Comparison of ENCODE assay signal across 15 mouse cellular contexts in the genomic region with DNA sequence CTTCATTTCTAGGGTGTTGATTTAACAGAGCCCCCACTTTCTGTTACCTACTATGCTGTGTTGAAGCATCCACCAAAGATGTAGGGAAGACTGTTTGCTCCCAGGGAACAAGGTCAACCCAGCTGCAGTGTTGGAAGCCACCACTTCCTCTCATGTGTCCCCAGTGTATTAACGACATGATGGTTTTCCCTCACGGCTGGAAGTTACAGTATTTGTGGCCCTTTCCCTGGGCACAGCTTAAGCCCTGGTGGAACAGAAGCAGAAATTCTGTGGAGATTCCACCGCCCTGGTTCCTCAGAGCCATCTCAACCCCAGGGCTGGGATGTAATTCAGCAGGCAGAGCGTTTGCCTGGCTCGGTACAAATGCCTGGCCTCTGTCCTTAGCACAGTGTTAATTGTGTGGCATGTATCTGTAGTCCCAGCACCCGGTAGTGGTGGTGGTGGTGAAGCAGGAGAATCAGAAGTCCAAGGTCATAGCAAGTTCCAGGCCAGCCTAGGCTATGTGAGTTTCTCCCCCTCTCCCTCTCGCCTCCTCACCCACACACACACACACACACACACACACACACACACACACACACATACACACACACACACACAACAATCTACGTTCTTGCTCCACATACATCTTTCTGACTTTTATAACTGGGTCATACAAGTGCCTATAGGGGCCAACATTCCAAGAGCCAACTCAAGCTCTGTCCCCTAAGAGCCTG. TPM values are rescaled to one million over a fixed set of nuclear protein-coding genes. Genes with fewer than 3 reads are reported as not detected.
DNase-seq lines count a peak whose midpoint lies in the region; ATAC-seq and TF ChIP-seq lines count a peak whose summit lies in the region.
"Had no signal": no experiment of that assay in that cellular context is flagged by ENCODE, and none has a peak within 500 bp of the region (broad histone marks: within the 10 kb centered on the region; RNA-seq: fewer than 3 reads in every experiment).

No protein-coding gene starts in this region.

- H3K4me1 ChIP-seq in intestine, postnatal 0 days (replicated peaks; ENCODE audit: control insufficient read depth, insufficient read depth, low read length) = peaks cover 16% of the 10 kb centered on the region
- H3K4me1 ChIP-seq in liver, postnatal 0 days (ENCODE audit: insufficient read depth) = 0 out of 2 replicates have a peak, but pooled peaks cover 4% of the 10 kb centered on the region
- H3K4me1 ChIP-seq in midbrain, embryonic 10.5 days = peaks cover 15% of the 10 kb centered on the region; the same call in 1 of the 2 replicates
- H3K4me1 ChIP-seq: forebrain, embryonic 15.5 days had no signal

- ATAC-seq in intestine, postnatal 0 days = no peak
- ATAC-seq in liver, postnatal 0 days = no peak; the same call in 1 of the 2 replicates
- ATAC-seq in megakaryocyte, adult 5-6 weeks (ENCODE audit: poor library complexity, severe bottlenecking) = no peak
- ATAC-seq: forebrain, embryonic 15.5 days had no signal

- peak overlapping the region; percentile 90 for H3K27ac ChIP-seq in intestine, postnatal 0 days (ENCODE audit: low read depth, low read length)
- peak overlapping the region; percentile 97 for H3K27ac ChIP-seq in liver, postnatal 0 days (ENCODE audit: low read depth)
- H3K27ac ChIP-seq in midbrain, embryonic 10.5 days (replicated peaks) = no peak overlapping the region
- H3K27ac ChIP-seq: embryonic facial prominence, embryonic 15.5 days; forebrain, embryonic 15.5 days; hindbrain, embryonic 10.5 days had no signal

- WGBS in intestine, postnatal 0 days = 37% methylated on average over 7 of the region's 8 CpGs
- WGBS in liver, postnatal 0 days (ENCODE audit: insufficient replicate concordance) = 34% methylated on average over 8 of the region's 8 CpGs
- 70% methylated on average over 8 of the region's 8 CpGs for WGBS in midbrain, embryonic 10.5 days

- H3K27me3 ChIP-seq in intestine, postnatal 0 days (replicated peaks; ENCODE audit: control insufficient read depth, insufficient read depth, low read length) = no peaks in the 10 kb centered on the region; the same call in 1 of the 2 replicates
- H3K27me3 ChIP-seq in liver, postnatal 0 days (ENCODE audit: insufficient read depth, low read length) = no peaks in the 10 kb centered on the region
- no peaks in the 10 kb centered on the region for H3K27me3 ChIP-seq in midbrain, embryonic 10.5 days (ENCODE audit: low read depth, poor library complexity, severe bottlenecking)
- H3K27me3 ChIP-seq: embryonic facial prominence, embryonic 15.5 days; forebrain, embryonic 15.5 days; lung, embryonic 15.5 days had no signal

- no peaks in the 10 kb centered on the region for H3K9me3 ChIP-seq in intestine, postnatal 0 days (ENCODE audit: control insufficient read depth)
- no peaks in the 10 kb centered on the region for H3K9me3 ChIP-seq in liver, postnatal 0 days (ENCODE audit: low read length)
- no peaks in the 10 kb centered on the region; the same call in 1 of the 2 replicates for H3K9me3 ChIP-seq in midbrain, embryonic 10.5 days (replicated peaks)
- H3K9me3 ChIP-seq: embryonic facial prominence, embryonic 15.5 days; forebrain, embryonic 15.5 days; lung, embryonic 15.5 days had no signal

- H3K4me2 ChIP-seq in intestine, postnatal 0 days (replicated peaks; ENCODE audit: low read depth) = no peak overlapping the region
- H3K4me2 ChIP-seq in liver, postnatal 0 days (ENCODE audit: low read depth, low read length) = no peak overlapping the region
- H3K4me2 ChIP-seq: embryonic facial prominence, embryonic 15.5 days; forebrain, embryonic 15.5 days had no signal

- intact Hi-C loops in heart, postnatal 14 days (cut with DNase I) = no loop called here

- no peak overlapping the region for H3K9ac ChIP-seq in intestine, postnatal 0 days (ENCODE audit: low read depth, low read length)
- 0 out of 2 replicates have a peak overlapping the region, but pooled peaks have one; percentile 39 for H3K9ac ChIP-seq in liver, postnatal 0 days (replicated peaks)
- H3K9ac ChIP-seq: embryonic facial prominence, embryonic 15.5 days; forebrain, embryonic 15.5 days; lung, embryonic 15.5 days had no signal

- H3K4me3 ChIP-seq in intestine, postnatal 0 days (ENCODE audit: low read depth, low read length) = no peak overlapping the region
- no peak overlapping the region for H3K4me3 ChIP-seq in liver, postnatal 0 days (ENCODE audit: low read depth, low read length)
- no peak overlapping the region for H3K4me3 ChIP-seq in midbrain, embryonic 10.5 days
- H3K4me3 ChIP-seq: embryonic facial prominence, embryonic 15.5 days; forebrain, embryonic 15.5 days; hindbrain, embryonic 10.5 days; lung, embryonic 15.5 days had no signal

- TF ChIP-seq CTCF in intestine, postnatal 0 days (IDR thresholded peaks at IDR 0.05; ENCODE audit: low read depth) = no peak
- TF ChIP-seq CTCF in liver, postnatal 0 days (IDR thresholded peaks at IDR 0.05; ENCODE audit: low read depth) = no peak

- H3K36me3 ChIP-seq in intestine, postnatal 0 days (ENCODE audit: control insufficient read depth, insufficient read depth) = no peaks in the 10 kb centered on the region
- H3K36me3 ChIP-seq in liver, postnatal 0 days (replicated peaks; ENCODE audit: insufficient read depth, low read length) = no peaks in the 10 kb centered on the region
- no peaks in the 10 kb centered on the region for H3K36me3 ChIP-seq in midbrain, embryonic 10.5 days
- H3K36me3 ChIP-seq: embryonic facial prominence, embryonic 15.5 days; forebrain, embryonic 15.5 days; hindbrain, embryonic 10.5 days; lung, embryonic 15.5 days had no signal

- no peak for TF ChIP-seq EP300 in liver, postnatal 0 days (IDR thresholded peaks at IDR 0.05; ENCODE audit: low read depth)

- DNase-seq in heart, adult 8-10 months (ENCODE audit: low spot score) = peak; percentile 45
- DNase-seq in heart, postnatal 14 days = no peak
- peak; percentile 64 for DNase-seq in ES-CJ7 (ENCODE audit: low read depth, low spot score)
- no peak for DNase-seq in liver, postnatal 0 days
- no peak for DNase-seq in midbrain, embryonic 10.5 days (ENCODE audit: low spot score)
- DNase-seq in cerebellum, adult 18-20 months = no peak

RNA-seq across cellular contexts. Expression of a gene that starts 34.0 kb away (rescaled TPM):
- not detected for total RNA-seq in heart, adult 8-10 months (2022)
- not detected for total RNA-seq in heart, postnatal 14 days (2021)
- 0.75 and 0.81 TPM in 2 replicates for polyA plus RNA-seq in intestine, postnatal 0 days (2015; fragmentation: Nextera tagmentation; extraction: Ambion mirVana)
- not detected in 2 replicates for polyA plus RNA-seq in liver, postnatal 0 days (2015; fragmentation: Nextera tagmentation; extraction: Ambion mirVana)
- polyA plus RNA-seq in midbrain, embryonic 10.5 days (2016; fragmentation: Nextera tagmentation; extraction: Ambion mirVana) = 1.7 and 4.4 TPM in 2 replicates
- total RNA-seq in megakaryocyte, adult 5-6 weeks (2015) = not detected in 2 replicates
- not detected in 2 replicates for total RNA-seq in megakaryocyte, adult 5-6 weeks (2017)
- total RNA-seq: common myeloid progenitor, adult 5-6 weeks; monocyte, adult 5-6 weeks had no signal
- polyA plus RNA-seq: spleen, adult 2 months had no signal

Comparison
In these comparisons a context has a peak if more than half of its experiments do, and no peak if none do; other contexts are left out.
1. DNase-seq: peak in heart, adult 8-10 months (single experiment) and ES-CJ7 (single experiment); none in heart, postnatal 14 days (0 of 2), liver, postnatal 0 days (single experiment), midbrain, embryonic 10.5 days (single experiment) and cerebellum, adult 18-20 months (0 of 2).